Mouse (Mus musculus) telencephalon, adult 2 months (tissue): ENCODE results near the gene Frrs1.
"Not testable (repeated sequence)": the region's sequence is repeated elsewhere in the genome, so short reads cannot be mapped to it uniquely, and the experiment has no call there.

ENCODE experiments used
- DNase-seq: peaks from one replicate; pipeline ENCODE4 v3.0.0-alpha.2; 2011; ENCODE audit warnings: low read depth, low spot score

Frrs1 gene

DNA sequence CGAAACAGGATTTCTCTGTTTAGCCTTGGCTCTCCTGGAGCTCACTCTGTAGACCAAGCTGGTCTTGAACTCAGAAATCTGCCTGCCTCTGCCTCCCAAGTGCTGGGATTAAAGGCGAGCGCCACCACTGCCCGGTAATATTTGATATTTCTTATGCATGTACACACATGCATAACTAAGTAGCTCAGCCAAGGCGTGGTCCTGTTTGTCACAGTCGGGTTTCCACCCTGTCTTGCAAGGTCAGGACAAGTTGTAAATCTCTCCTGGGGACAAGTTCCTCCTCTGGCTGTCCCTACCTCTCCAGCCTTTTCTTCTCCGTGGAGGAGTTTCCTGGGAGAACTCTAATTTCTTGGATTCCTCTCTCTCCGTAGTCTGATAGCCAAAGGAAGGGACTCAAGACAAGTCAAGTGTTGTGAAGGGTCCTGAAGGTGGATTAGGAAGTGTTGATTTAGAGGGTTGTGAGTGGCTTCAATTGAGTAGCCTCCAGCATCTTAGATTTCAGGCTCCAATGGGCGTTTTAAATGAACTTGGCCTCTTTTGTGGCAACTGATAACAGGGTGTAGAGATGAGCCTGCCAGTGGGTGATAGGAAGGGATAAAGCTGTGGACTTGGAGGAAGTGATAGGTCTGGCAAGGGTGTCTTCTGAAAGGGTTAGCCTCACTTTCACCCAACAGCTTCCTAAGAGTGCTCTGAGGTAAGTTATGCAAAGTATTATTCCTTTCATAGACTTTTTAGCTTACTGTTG is at the start of gene Frrs1:
Gene Frrs1 (plus strand): TSS at position 524 of the 745 bp plus-strand sequence.
- DNase-seq, result no peak

DNA sequence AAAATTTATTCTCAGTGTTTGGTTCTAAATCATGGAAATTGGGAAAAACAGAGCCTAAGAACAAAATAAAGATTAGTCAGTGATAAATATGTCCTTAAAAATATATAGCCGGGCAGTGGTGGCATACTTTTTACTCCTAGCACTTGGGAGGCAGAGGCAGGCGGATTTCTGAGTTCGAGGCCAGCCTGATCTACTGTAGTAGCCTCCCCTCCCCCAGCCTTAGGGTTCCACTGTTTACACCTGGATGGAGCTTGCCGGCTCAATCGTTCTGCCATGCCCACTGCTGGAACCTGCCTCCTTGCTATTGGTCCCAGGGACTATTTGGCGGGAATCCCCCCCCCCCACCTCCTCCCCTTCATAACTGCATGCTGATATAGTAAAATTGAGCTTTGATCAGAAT is 48.9 kb upstream of the Frrs1 start:
- DNase-seq, result not testable (repeated sequence)

DNA sequence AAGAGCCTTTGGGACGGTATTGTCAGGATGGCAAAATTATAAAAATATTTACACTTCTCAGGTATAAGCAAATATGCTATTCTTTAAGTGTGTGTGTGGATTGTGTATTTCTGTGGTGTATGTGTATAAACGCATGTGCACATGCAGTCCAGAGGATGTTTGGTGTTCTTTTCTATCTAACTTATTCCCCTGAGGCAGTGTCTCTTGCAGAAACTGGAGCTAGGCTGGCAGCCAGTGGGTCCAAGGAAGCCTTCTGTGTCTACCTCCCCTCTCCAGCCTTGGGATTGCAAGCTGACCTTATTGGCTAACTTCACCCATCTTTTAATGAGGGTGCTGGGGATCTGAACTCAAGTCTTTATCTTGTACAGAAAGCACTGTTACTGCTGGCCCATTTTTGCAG is 46.3 kb upstream of the Frrs1 start:
- DNase-seq, result no peak

DNA sequence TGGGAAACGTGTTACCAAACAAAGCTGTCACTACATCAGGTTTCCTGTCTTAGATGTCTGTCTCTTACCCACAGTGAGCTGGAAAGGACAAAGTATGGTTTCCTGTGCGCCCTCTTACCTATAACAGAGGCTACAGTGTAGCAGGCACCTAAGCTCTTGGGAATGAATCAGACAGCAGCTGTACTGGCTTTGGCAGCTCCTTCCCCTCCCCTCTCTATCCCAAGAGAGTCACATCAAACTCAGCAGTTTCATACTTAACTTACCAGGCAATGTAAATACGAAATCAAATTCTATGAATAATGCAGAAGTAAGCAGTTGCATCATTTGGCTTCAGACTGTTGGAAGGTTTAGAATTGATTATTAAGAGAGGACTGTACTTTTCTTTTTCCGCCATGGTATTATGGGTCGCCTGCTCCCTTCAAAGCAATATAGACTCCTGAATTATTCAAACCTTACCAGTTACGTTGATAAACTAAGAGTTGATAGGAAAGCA is 43.9 kb upstream of the Frrs1 start:
- DNase-seq, result no peak

DNA sequence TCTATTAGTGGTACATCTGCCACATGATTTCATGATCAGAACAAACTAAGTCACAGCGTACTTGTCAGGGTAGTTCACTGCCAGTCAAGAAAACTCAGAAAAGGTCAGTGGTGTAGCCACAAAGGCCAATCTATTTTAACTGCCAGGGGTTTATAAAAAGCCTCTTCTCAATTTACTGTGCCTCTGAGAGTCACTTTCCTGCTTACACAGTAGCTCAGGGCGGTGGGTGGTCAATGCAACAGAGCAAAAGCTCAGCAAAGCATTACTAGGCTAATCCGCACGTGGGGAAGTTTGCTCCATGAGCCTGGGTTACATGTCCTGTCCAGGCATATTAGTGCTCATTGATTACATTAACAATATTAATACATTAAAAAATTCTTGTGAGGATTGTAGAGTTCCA is 43.3 kb upstream of the Frrs1 start:
- DNase-seq, result no peak

DNA sequence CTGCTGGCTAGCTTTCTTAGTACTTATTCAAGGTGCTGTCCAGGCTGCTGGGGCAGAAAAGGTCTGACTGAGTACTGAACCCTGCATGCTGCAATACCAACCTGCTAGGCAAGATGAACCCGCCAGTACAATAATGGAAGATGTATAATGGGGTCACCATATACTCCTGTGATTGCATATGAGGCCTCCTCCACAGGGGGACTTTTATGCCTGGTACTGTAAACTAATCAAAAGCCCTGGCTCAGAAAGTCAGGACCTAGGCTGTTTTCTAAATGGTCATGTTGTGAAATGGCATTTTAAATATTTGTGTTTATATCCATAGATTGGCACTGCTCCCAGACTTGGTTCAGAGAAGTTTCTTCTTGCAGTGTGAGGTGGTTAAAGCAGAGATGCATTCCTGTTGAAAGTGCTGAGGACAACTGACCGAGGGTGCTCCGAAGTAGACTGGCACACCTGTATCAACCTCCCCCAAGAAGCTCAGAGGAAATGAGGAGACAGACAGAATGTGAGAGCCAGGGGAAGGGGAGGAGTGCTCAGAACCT is 42.5 kb upstream of the Frrs1 start:
- no peak for DNase-seq

DNA sequence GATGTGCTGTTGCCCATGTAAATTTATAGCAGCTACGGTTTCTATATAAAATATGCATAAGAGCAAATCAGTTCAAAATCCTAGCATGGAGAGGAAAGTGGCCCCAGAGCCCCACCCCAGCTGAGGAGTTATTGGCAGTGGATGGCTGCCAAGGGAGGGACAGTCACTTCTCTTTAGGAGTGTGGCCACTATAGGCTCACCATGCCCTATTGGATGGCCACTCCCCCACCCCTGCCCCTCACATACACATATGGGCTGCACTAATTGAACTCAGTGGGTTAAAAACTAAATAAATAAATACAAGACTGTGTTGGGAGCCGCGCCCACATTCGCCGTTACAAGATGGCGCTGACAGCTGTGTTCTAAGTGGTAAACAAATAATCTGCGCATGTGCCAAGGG is 42.0 kb upstream of the Frrs1 start:
- DNase-seq, result no peak

DNA sequence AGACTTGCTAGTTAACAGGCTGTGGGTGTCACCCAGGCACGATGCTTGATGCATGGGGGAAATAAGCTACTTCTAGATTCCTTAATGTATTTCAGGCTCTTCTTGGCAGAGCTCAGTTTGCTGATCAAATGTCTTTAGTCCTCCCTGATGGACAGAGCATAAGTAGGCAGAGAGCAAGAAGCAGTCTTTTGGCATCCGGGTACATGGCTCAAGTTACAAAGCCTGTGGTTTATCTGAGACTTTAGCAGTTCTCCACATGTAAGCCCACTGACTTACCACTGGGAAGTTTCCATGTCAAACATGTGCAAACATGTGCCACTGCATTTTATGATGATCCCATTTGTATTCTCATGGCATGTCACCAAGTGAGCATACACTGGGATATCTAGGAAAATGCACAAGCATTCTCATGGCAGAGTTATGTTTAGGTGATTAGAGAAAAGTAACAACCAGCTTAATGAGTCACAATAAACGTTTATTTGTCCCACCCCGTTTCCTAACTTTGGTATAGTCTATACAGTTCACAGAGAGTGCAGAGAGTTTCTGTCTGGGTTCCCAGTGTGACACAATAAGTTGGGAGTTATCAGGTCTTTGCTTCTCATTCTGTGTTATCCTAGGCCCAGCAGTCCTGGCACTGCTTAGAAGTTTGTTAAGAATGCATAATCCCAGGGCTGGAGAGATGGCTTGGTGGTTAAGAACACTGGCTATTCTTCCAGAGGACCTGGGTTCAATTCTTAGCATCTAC is 32.6 kb upstream of the Frrs1 start:
- no peak for DNase-seq

DNA sequence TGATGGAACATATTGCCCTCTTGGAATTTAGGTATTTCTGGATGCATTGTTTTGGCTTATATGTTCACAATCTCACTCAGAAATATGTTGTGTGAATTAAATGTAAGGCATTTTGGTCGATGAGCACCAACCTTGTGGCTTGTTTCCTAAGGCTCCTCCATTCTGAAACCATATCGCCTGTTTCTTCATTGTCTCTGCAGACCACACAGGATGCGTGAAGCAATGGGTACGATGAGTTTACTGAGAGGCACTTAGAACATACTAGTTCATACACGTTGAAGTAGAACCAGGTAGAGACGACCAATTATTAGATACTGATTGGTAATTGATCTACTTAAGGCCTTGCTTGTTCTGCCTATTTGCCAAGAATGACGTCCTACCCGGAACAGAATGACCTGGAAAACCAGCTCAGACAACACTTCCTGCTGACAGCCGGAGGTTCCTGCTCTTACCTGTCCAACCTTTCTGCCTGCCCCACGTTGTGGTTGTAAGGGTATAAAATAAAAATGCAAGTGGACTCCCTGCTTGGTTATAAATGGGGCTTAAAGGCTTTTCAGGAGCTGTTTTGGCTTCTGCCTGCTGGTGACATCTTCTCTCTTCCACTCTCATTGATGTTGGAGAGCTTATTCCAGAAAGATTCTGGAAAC is 29.9 kb upstream of the Frrs1 start:
- no peak for DNase-seq

DNA sequence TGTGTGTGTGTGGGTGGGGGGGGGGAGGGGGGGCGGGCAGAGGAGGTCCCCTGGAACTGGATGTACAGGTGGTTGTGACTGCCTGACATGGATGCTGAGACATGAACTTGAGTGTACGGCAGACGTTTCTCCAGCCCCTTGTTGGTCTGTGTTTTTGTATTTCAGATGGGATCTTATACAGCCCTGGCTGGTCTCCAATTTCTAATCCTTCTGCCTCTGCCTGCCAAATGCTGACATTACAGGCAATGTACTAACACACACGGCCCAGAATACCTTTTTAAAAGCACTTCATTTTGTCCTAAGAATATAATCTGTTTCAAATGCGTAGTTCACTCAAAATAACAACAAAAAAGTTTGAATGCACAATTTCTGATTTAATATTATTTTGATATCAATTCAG is 27.9 kb upstream of the Frrs1 start:
- DNase-seq, result no peak

DNA sequence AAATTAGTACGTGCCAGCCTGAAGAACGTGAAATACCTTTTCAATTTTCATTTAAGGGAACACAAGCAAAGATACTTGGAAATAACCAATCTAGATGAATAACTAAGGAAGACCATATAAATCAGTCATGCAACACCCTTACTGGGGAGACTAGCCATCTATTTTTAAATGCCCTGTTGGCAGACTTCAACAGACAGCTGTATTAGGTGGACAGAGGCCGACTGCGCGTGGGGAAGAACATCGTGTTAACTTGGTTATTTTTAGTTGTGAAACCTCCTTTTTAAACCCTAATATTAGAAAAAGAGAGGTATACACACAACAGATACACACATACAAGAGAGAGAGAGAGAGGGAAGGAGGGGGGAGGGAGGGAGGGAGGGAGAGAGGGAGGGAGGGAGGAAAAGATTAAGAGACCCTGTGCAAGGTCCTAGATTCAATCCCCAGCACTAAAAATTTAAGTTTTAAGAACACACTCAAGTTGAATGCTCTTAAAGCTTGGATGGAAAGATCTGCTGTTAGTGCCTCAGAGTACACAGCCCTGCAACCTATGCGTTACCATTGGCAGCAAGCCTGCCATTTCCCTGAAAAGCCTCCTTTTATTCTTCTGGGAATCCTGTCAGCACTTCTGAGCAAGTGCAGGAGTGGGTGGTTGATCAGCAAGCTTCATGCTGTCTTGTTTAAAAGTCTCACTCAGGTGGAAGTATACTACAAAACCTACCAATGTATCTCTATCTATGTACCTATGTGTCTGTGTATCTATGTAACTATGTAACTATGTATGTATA is 26.5 kb upstream of the Frrs1 start:
- peak; percentile 35 for DNase-seq

DNA sequence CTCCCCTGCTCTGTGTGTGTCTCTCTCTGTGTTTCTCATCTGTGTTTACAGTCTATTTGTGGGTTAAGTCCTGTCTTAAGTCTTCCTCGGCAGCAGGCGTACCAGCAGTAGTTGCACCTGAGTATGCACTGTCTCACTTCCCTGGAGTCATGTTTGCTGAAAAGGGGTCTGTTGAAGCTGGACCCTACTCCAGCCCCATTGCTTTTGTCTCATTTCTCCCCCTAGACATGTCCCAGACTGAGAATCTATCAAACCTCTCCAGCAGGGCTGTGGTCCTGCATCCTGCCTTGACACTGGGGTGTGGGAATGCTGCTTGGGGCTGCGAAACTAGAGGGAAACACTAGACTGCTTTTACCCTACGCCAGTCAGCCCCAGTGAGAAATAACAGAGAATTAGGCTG is 25.8 kb upstream of the Frrs1 start:
- DNase-seq, result no peak

DNA sequence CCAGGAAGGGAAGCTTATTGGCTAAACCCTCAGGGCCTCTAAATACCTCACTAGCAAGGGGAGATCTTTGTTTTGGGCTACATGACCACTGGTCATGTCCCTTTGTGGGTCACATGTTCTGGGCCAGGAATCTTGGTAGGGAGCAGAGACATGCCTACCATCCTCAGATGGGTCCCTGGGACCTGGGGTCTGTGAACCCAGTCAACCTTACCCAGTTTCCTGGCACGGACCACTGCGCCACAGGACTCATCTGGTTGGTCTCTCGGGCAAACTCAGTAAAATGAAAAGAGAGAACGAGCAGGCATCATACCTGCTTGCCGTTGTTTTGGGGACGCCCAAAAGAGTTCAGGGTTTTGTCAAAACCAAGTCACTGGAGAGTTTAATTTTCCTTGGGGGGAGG is 25.0 kb upstream of the Frrs1 start:
- DNase-seq, result no peak

DNA sequence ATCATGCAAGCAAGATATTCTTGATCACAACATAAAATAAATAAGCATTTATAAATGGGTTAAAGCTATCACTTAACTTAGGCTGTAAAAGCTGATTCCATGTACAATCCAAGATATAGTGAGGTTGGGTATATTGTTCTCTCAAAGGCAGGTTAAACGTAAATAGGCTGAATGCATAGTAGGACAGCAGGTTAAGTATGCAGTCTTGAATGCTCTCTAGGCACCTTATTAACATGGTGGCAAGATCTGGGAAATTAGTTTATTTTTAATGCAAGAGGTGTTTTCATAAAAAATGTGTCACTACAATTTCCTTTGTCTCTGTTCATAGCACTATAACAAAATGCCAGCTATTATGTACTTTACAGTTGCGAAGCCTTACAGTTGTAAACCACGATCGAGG is 23.9 kb upstream of the Frrs1 start:
- DNase-seq, result no peak

DNA sequence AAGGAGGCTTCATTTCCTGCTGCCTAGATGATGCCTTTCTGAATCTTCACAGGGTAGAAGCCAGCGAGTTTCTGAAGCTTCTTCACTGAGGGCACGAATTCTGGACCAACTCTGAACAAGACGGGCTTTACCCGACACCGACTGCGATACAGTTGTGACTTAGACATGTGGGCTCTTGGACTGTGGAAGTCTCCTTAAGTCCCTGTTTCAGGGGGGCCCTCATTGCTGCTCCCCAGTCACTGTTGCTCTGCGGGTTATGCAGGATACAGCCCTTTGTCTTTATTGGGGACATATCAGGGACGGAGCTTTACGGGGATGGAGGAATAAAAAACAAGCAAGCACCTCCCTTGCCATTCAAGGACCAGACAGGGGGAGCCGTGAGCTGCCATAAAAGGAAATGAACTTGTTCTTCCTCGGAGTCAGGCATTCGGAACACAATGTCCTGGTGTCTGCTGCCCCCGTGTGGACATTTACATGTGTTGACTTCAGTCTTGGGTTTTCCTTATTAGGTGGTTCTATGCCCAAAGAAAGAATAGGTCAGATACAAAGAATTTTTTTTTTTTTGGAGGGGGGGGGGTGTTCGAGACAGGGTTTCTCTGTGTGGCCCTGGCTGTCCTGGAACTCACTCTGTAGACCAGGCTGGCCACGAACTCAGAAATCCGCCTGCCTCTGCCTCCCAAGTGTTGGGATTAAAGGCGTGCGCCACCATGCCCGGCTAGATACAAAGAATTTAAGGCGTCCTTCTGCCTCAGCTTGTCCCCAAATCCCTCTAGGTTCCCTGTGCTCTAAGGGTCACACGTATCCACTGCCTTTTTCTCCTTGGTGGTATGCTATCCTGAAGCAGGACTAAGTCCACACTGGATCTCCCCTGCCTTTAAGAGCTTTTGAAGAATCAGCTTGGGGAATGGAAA is 23.2 kb upstream of the Frrs1 start:
- peak; percentile 90 for DNase-seq

DNA sequence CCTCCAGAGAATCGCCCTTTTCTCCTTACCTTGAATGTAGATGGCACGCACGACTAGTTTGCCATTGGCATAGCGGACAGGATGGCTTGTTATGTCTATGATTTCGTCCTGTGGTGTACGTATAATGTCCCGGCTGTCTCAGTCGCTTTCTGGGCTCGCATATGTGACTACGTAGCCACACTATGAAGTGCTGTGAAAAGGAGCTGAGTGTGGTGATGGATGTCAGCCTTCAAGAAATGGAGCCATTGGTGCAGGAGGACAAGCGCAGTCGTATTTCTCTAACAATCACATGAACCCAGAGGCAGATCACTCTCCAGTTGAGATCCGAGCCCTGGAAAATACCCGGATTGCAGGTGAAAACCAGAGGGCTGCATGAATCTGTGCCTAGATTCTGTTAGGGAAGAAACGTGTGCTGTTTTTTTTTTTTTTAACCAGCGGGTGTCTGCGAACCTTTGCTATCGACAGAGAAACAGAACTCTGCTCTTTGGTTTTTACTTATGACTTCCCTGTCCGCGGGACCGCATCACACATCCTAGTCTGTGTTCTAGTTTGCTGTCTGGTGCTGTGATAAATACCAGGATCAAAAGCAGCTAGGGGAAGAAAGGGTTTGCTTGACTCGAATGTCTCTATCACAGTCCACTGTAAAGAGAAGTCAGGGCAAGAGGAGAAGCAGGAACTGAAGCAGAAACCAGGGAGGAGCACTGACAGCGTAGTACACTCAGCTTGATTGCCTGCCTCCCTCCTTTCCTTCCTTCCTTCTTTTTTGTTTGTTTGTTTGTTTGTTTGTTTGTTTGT is 22.4 kb upstream of the Frrs1 start:
- DNase-seq, result no peak

DNA sequence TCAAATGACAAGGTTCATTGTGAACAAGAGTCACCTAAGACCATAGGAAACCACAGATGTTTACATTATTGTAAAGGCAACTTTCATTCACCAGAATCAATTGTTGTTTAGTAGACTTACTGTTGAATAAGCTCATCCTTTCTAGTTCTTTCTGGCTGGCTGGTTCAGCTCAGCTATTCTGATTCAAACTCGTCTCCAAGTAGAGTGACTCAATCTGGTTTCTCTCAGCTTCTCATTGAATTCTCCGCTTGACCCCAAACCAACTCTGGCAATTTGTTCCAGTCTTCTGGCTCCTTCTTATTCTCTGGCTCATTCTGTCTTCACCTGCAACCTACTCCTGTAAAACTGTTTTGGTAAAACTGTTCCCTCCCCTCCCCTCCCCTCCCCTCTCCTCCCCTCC is 18.0 kb upstream of the Frrs1 start:
- no peak for DNase-seq

DNA sequence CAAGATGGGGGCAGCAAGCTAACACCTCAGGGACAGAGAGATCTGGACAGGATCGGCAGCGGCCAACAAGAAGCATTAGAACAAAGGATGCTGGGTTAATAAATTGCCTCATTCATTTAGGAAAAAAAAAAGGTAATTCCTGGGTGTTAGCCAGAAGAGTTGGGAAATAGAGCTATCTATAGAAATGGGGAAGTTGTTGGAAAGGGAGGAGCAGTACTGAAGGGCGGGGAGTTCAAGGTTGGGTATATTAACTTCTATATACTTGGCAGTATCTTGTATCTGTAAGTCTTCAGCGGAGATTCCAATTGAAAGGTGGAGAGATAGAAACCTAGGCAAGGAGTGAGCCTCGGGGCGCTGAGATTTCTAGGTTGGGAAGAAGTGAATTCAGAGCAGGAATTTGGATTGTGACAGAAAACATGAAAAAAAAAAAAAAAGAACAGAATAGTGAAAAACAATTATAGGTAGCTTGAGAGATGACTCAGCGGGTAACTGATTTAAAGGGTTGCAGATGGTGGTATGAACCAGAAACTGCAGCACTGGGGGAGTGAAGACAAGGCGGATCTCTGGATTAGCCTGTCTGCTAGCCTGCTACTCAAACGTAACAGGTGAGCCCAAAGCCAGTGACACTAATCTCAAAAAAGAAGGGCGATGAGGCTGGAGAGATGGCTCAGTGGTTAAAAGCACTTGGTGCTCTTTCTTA is 14.2 kb upstream of the Frrs1 start:
- no peak for DNase-seq

DNA sequence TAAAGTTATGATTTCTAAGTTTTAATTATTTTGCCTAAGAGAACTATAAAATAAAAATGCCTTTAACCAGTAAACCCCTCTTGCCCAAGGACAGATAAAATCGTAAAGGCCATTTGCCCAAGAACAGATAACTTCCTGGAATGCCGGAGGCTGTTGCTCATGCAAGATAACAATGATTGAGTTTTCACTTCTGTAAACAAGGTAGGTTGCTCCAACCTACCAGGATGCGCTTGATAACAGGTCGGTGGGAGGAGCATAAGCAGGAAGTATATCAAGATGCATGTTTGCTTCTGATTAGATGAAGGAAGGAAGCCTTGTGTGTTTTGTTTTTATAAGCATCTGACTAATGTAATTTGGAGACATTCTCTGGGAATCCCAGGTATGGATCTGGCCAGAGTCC is 13.2 kb upstream of the Frrs1 start:
- no peak for DNase-seq
